Mouse (Mus musculus) cerebellum, adult 2 months (tissue): ENCODE results near the gene 6430548M08Rik. TPM values are rescaled to one million over a fixed set of nuclear protein-coding genes. Genes with fewer than 3 reads are reported as not detected.

Experiments used
- DNase-seq, 2 experiments: peaks; one replicate each; pipeline ENCODE4 v3.0.0; 2021
- H3K27ac ChIP-seq: fragments of 200-500 bp; 2 replicates; pipeline ENCODE4 v1.5.1; 2012; ENCODE audit warnings: low read length, control low read depth, inconsistent platforms; ENCODE audit not compliant: insufficient read depth
- H3K27me3 ChIP-seq: fragments of 200-500 bp; 2 replicates; pipeline ENCODE4 v1.6.1; 2012; ENCODE audit warnings: inconsistent platforms, mild to moderate bottlenecking, low read length, moderate library complexity; ENCODE audit not compliant: control insufficient read depth, insufficient read depth
- H3K4me1 ChIP-seq: fragments of 200-500 bp; 2 replicates; pipeline ENCODE4 v1.6.1; 2011; ENCODE audit warnings: low read length; ENCODE audit not compliant: control insufficient read depth, insufficient read depth
- H3K4me3 ChIP-seq: fragments of 200-500 bp; replicated peaks from 2 replicates; pipeline ENCODE3; 2011; ENCODE audit warnings: mild to moderate bottlenecking, low read depth, low read length, control low read depth; ENCODE audit not compliant: insufficient read depth
- CTCF ChIP-seq: fragments of 200-500 bp; IDR thresholded peaks from 2 replicates; pipeline ENCODE4 v1.5.1; 2011; ENCODE audit warnings: low read depth, mild to moderate bottlenecking, control low read depth, low read length, moderate library complexity, borderline replicate concordance; ENCODE audit not compliant: insufficient read depth
- POLR2A ChIP-seq: fragments of 200-500 bp; IDR thresholded peaks from 2 replicates; pipeline ENCODE4 v1.6.1; 2011; ENCODE audit warnings: low read length, control low read depth, borderline replicate concordance; ENCODE audit not compliant: insufficient read depth
- WGBS: fragments of 180-500 bp; shearing (Covaris S2); methylation state at CpG from one replicate; pipeline ENCODE4 v1.1.7; 2018; 5-methylcytosine and 5-hydroxymethylcytosine counted together
- polyA plus RNA-seq: library from polyadenylated mRNA; depleted of rRNA; stranded (reverse); fragments of >200 nt; gene quantifications from 2 replicates; pipeline ENCODE4 v1.2.3, GENCODE M21; 2012

6430548M08Rik gene
- polyA plus RNA-seq, 1 experiment, result 175 TPM

- 86% methylated on average over 7 of the region's 7 CpGs for WGBS
- TF ChIP-seq CTCF (no peak), POLR2A (no peak)
- no peak for DNase-seq
- H3K27ac ChIP-seq, result no peak overlapping the region
- no peaks in the 10 kb centered on the region for H3K27me3 ChIP-seq
- no peak overlapping the region for H3K4me3 ChIP-seq
- H3K4me1 ChIP-seq, result peaks cover 10% of the 10 kb centered on the region
Observed at GRCm38 (mm10) chr8:120180445-120180970, 66.6 kb downstream of the 6430548M08Rik start.

DNA sequence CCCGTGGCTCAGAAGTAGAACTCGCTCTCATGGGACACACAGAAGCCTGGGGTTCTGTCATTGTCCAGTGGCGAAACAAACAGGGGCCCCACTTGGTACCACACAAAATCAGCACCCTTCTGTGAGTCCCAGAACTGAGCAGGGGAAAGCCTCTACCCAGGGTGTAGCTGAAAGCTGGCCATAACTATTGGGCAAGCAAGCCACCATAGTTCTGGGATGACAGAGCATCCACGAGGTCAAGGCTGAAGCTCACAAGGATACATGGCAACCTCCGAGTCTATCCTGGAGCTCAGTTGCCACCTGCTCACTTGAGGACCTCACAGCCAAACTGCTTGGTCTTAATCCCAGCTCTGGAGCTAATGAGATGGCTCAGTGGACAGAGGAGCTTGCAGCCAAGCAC is 67.3 kb downstream of the 6430548M08Rik start:
- peaks cover 14% of the 10 kb centered on the region for H3K4me1 ChIP-seq

DNA sequence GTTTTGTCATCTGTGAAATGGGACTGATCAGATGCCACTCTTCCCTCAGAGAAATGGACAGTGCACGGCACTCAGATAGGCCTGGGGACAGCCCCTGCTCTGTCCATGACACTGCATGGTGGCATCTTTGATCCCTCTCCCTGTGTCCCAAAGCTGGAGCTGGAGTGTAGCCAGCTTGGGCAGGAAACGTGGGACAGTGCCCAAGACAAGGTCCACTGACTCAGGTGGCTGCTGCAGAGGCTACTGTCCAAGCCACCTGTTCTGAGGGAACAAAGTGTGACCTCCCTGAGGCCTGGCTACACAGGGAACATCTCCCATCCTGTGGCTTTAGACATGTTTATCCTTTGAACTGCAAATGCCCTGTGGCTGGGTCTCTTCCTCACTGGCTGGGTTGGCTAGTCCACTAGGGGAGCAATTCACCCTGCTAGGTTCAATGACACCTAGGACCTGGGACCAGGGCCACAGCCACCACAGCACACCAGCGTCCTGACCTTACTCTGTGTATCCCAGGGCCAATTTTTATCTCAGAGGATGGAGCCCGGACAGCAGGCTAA is 68.0 kb downstream of the 6430548M08Rik start:
- 69% methylated on average over 4 of the region's 4 CpGs for WGBS
- no peaks in the 10 kb centered on the region for H3K27me3 ChIP-seq
- H3K4me1 ChIP-seq, result peaks cover 14% of the 10 kb centered on the region
- H3K27ac ChIP-seq, result no peak overlapping the region
- DNase-seq, result no peak
- H3K4me3 ChIP-seq, result no peak overlapping the region
- TF ChIP-seq CTCF, result no peak
- TF ChIP-seq POLR2A, result no peak

More for the DNA sequence above, 67.3 kb downstream of the 6430548M08Rik start:
- no peaks in the 10 kb centered on the region for H3K27me3 ChIP-seq
- WGBS, result 73% methylated on average over 5 of the region's 5 CpGs
- TF ChIP-seq POLR2A (no peak), CTCF (no peak)
- H3K27ac ChIP-seq, result no peak overlapping the region
- no peak for DNase-seq
- H3K4me3 ChIP-seq, result no peak overlapping the region

DNA sequence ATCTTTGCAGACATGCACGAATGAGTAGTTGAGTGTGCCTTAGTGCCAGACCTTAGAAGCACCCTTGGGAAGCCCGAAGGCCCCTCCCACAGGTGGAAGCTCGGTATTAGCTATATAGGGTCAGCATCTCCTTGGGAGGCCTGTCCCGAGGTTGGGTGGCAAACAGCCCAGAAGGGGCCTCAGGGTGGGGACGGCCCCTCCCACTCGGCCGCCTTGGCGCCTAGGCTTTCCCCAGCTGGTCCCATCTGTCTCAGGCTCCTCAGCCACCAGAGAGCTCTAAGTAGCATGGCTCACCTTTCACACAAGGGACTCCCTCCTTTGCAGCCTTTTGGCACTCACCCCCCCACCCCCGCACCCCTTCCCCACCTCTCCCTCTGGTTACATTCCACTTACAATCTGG is 70.4 kb downstream of the 6430548M08Rik start:
- no peak overlapping the region for H3K4me3 ChIP-seq
- DNase-seq, result no peak
- 52% methylated on average over 9 of the region's 9 CpGs for WGBS
- H3K27ac ChIP-seq, result no peak overlapping the region
- H3K4me1 ChIP-seq, result peaks cover 7% of the 10 kb centered on the region; the same call in 1 of the 2 replicates
- no peaks in the 10 kb centered on the region for H3K27me3 ChIP-seq
- TF ChIP-seq POLR2A (no peak), CTCF (no peak)

GRCm38 (mm10) chr8:120184850-120185792 is 71.2 kb downstream of the 6430548M08Rik start:
- DNase-seq, result no peak
- 29% methylated on average over 17 of the region's 17 CpGs for WGBS

DNA sequence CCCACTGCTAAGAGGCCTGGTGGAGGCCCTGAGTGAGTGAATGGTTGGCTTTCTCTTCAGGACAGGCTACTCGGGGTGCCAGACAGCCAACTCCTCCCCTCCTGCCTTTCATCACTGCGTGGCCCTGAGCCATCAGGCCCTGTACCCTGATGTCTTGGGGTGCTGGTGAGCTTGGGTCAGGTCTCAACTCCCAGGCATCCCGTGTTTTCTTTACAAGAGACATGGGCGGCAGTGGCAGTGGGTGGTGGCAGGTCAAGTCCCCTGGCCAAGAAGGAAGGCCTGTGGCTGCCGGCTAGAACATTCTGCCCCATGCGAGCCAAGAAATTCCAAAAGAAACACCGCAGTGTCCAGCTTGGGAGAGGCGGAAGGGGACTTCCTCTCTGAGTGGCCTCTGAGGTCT is 72.5 kb downstream of the 6430548M08Rik start:
- WGBS, result 75% methylated on average over 8 of the region's 8 CpGs
- DNase-seq, result no peak
- Histone ChIP-seq H3K27ac (no peak overlapping the region), H3K4me1 (peaks cover 19% of the 10 kb centered on the region; the same call in 1 of the 2 replicates), H3K27me3 (no peaks in the 10 kb centered on the region), H3K4me3 (no peak overlapping the region)
- TF ChIP-seq POLR2A (no peak), CTCF (no peak)

More at GRCm38 (mm10) chr8:120184850-120185792, 71.2 kb downstream of the 6430548M08Rik start:
- no peak for TF ChIP-seq CTCF
- no peak for TF ChIP-seq POLR2A
- H3K27me3 ChIP-seq, result no peaks in the 10 kb centered on the region
- no peak overlapping the region for H3K4me3 ChIP-seq
- H3K27ac ChIP-seq, result no peak overlapping the region
- peaks cover 12% of the 10 kb centered on the region; the same call in 1 of the 2 replicates for H3K4me1 ChIP-seq

GRCm38 (mm10) chr8:120188510-120188909 is 74.6 kb downstream of the 6430548M08Rik start:
- no peaks in the 10 kb centered on the region for H3K27me3 ChIP-seq
- peaks cover 23% of the 10 kb centered on the region; the same call in 1 of the 2 replicates for H3K4me1 ChIP-seq
- H3K27ac ChIP-seq, result no peak overlapping the region
- H3K4me3 ChIP-seq, result no peak overlapping the region
- no peak for DNase-seq
- TF ChIP-seq POLR2A (no peak), CTCF (no peak)
- WGBS, result 74% methylated on average over 6 of the region's 6 CpGs

DNA sequence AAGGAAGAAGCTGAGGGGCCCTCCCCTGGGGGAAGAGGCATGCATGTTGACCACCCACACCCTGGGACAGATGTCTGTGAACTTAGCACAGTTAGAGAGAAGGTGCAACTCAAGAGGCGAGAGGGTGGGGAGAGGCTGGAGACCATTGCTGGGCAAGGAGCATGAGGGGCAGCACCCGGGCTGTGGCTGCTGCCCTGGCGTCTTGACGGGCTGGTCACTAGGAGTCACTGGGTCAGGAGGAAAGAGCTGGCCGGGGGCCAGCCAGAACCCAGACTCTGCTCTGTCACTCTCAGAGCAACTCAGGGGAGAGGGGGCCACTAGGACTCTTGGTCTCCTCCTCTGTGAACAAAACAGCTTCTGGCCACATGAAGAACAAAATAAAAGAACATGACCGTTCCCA is 75.5 kb downstream of the 6430548M08Rik start:
- TF ChIP-seq CTCF (no peak), POLR2A (no peak)
- Histone ChIP-seq H3K27me3 (no peaks in the 10 kb centered on the region), H3K4me1 (peaks cover 23% of the 10 kb centered on the region; the same call in 1 of the 2 replicates), H3K4me3 (no peak overlapping the region), H3K27ac (no peak overlapping the region)
- no peak for DNase-seq
- WGBS, result 81% methylated on average over 6 of the region's 6 CpGs
